Mouse (Mus musculus): ENCODE data around the gene Neurod1. TPM values are rescaled to one million over a fixed set of nuclear protein-coding genes. Genes with fewer than 3 reads are reported as not detected.
A peak's percentile ranks its signal among the peaks of the same experiment; 100 is the strongest.

Gene Neurod1
- polyA plus RNA-seq, 1 experiment from 2014 or later: 29.7 TPM

DNA sequence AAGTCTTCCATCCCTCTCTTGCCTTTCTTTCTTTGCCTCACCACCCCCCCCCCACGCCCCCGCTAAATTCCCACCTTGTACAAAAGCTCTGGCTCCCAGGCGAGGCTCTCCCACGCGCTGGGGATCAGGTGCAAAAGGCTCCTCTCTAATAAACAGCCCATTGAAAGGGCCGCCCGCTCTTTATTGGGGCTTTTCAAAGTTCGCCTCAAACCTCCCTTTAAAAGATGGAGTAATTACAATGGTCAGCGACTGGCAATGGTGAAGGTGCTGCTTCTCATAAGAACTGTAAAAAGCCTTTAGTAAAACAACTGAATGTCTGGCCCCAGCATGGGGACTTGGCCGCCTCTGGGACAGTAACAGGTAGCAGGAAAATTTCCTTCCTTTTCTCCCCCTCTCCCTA, 905 bp downstream of the Neurod1 start:
- no peaks in the 10 kb centered on the region for H3K9me3 ChIP-seq
- no peak for ATAC-seq (ENCODE audit: low read depth)
- H3K4me3 ChIP-seq: peak overlapping the region; percentile 47
- under 1% methylated on average over 10 of the region's 10 CpGs for WGBS
- H3K4me1 ChIP-seq (replicated peaks): peaks cover 69% of the 10 kb centered on the region
- peak overlapping the region; percentile 80 for H3K27ac ChIP-seq (replicated peaks)
- peaks cover 76% of the 10 kb centered on the region for H3K27me3 ChIP-seq
- H3K36me3 ChIP-seq: no peaks in the 10 kb centered on the region
- peak overlapping the region; percentile 70 for H3K9ac ChIP-seq
- peak overlapping the region; percentile 72 for H3K4me2 ChIP-seq

DNA sequence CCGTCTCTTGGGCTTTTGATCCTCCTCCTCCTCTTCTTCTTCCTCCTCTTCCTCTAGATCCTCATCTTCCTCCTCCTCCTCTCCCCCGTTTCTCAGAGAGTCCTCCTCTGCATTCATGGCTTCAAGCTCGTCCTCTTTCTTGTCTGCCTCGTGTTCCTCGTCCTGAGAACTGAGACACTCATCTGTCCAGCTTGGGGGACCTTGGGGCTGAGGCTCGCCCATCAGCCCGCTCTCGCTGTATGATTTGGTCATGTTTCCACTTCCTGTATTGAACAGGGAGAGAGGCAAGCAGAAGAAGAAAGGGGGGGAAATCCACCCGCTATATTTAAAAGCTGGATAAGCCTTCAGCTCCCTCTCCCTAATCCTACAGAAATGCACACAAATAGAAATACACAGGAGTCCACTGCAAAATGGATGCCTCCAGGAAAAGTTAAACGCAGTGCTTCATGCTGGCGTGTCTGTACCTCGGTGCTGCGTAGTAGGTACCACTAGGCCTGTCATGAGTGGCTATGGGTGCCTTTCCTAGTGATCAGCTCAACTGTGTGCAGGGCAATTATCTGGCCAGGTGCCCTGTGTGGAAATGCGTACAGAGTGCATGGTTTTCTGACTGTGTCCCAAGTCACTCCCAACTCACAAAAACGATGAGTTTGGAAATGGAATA, 1.6 kb downstream of the Neurod1 start:
- Histone ChIP-seq H3K36me3 (no peaks in the 10 kb centered on the region), H3K27ac (replicated peaks) (peak overlapping the region; percentile 80), H3K4me1 (replicated peaks) (peaks cover 62% of the 10 kb centered on the region), H3K9ac (peak overlapping the region; percentile 70), H3K27me3 (peaks cover 68% of the 10 kb centered on the region), H3K4me2 (peak overlapping the region; percentile 72), H3K9me3 (no peaks in the 10 kb centered on the region), H3K4me3 (peak overlapping the region; percentile 47)
- WGBS: 10% methylated on average over 15 of the region's 15 CpGs
- no peak for ATAC-seq (ENCODE audit: low read depth)

DNA sequence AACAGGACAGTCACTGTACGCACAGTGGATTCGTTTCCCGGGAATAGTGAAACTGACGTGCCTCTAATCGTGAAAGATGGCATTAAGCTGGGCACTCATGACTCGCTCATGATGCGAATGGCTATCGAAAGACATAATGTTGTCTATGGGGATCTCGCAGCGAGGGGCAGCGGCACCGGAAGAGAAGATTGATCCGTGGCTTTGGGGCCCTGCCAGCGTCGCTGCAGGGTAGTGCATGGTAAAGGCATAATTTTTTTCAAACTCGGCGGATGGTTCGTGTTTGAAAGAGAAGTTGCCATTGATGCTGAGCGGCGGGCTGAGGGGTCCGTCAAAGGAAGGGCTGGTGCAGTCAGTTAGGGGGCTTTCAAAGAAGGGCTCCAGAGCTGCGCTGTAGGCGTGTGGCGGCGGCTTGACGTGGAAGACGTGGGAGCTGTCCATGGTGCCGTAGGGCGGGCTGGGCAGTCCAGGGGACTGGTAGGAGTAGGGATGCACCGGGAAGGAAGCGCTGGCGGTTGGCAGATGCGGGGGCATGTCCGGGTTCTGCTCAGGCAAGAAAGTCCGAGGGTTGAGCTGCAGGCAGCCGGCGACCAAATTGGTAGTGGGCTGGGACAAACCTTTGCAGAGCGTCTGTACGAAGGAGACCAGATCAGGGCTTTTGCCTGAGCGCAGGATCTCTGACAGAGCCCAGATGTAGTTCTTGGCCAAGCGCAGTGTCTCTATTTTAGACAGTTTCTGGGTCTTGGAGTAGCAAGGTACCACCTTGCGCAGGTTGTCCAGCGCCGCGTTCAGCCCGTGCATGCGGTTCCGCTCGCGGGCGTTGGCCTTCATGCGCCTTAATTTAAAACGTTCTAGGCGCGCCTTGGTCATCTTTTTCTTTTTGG, 2.4 kb downstream of the Neurod1 start:
- Histone ChIP-seq H3K4me1 (replicated peaks) (peaks cover 54% of the 10 kb centered on the region), H3K4me3 (peak overlapping the region; percentile 47), H3K36me3 (no peaks in the 10 kb centered on the region), H3K9ac (peak overlapping the region; percentile 70), H3K4me2 (peak overlapping the region; percentile 72), H3K27me3 (peaks cover 61% of the 10 kb centered on the region), H3K9me3 (no peaks in the 10 kb centered on the region), H3K27ac (replicated peaks) (peak overlapping the region; percentile 80)
- peak; percentile 49; the same call in 1 of the 2 replicates for ATAC-seq (ENCODE audit: low read depth)
- WGBS: 1% methylated on average over 55 of the region's 55 CpGs

DNA sequence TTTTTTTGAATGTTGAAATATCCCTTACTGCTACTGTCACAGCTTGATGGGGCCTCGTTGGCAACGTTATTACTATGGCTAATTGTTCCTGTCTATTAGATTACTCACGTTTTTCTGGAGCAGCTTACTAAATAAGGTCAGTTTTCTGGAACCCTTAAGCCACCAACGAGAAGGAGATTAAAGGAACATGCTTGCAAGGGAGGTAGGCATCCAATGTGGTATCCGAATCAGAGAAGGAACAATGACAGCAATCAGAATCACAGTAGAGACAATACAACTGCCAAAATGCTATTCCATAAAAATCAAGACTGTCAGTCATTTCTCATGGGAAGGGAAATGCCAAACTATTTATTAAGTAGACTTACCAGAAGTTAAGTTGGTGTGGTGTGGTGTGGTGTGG, 5.1 kb downstream of the Neurod1 start:
- H3K36me3 ChIP-seq: no peaks in the 10 kb centered on the region

DNA sequence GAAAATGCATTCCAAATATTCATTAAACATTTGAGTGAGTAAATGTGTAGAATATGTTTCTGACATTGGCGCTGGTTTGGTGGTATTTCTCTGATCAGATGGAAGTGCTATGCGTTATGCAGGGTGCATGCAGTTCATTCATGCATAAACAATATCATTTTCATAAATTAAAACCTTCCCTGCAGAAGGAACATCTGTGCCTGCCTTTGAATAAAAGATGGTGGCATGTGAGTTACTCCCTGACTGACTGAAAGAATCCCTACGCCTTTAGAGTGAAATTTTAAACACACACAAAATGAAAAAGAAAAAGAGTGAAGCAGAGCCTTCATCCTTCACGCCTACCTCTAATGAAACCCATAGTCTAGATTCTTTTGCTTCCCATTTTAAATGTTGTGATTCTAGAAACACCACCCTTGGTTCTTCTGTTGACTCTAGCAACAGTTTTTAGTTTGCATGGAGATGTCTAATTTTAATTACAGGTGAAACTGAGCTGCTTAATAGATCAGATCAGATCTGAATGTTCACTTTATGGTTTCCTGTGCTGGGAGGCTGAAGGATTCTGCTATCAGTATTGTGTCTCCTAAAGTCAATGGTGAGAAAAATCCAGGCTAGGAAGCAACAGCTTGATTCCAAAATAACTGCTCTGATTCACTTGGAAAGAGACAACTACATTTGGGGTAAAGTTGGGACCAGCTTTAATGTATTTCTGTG, 5.7 kb downstream of the Neurod1 start:
- Histone ChIP-seq H3K27ac (replicated peaks) (no peak overlapping the region), H3K4me1 (replicated peaks) (peaks cover 22% of the 10 kb centered on the region), H3K9ac (no peak overlapping the region), H3K4me3 (no peak overlapping the region), H3K4me2 (no peak overlapping the region), H3K36me3 (no peaks in the 10 kb centered on the region), H3K9me3 (no peaks in the 10 kb centered on the region), H3K27me3 (peaks cover 33% of the 10 kb centered on the region)
- 46% methylated on average over 4 of the region's 4 CpGs for WGBS
- ATAC-seq (ENCODE audit: low read depth): no peak

More for the DNA sequence above, 5.1 kb downstream of the Neurod1 start:
- no peak for ATAC-seq (ENCODE audit: low read depth)
- peaks cover 28% of the 10 kb centered on the region for H3K4me1 ChIP-seq (replicated peaks)
- H3K4me3 ChIP-seq: no peak overlapping the region
- peaks cover 38% of the 10 kb centered on the region for H3K27me3 ChIP-seq
- H3K4me2 ChIP-seq: no peak overlapping the region
- no peak overlapping the region for H3K27ac ChIP-seq (replicated peaks)
- no peak overlapping the region for H3K9ac ChIP-seq
- WGBS: 47% methylated on average over 5 of the region's 5 CpGs
- H3K9me3 ChIP-seq: no peaks in the 10 kb centered on the region

DNA sequence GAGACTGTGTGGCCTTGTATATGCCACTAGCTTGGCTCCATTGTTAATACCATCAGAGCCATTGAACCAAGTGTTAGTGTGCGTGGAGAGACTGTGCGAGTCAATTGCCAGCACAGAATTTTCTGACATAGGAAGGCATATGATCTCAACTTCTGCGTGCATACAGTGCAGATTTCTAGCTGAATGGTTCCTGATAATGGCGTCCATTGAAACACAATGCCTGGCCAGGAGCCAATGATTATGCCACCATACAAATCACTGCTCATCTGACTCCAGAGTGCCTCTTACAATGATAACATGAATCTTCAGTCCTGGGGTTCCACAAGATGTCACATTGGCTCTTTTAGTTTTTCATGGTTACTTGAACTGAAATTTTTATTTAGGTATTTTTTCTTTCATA, 7.2 kb downstream of the Neurod1 start:
- H3K9me3 ChIP-seq: no peaks in the 10 kb centered on the region
- H3K27me3 ChIP-seq: peaks cover 18% of the 10 kb centered on the region
- no peaks in the 10 kb centered on the region for H3K36me3 ChIP-seq
- no peak overlapping the region for H3K4me2 ChIP-seq
- 44% methylated on average over 4 of the region's 4 CpGs for WGBS
- H3K4me3 ChIP-seq: no peak overlapping the region
- no peak overlapping the region for H3K27ac ChIP-seq (replicated peaks)
- peaks cover 8% of the 10 kb centered on the region; the same call in 1 of the 2 replicates for H3K4me1 ChIP-seq (replicated peaks)
- no peak overlapping the region for H3K9ac ChIP-seq
- no peak for ATAC-seq (ENCODE audit: low read depth)

DNA sequence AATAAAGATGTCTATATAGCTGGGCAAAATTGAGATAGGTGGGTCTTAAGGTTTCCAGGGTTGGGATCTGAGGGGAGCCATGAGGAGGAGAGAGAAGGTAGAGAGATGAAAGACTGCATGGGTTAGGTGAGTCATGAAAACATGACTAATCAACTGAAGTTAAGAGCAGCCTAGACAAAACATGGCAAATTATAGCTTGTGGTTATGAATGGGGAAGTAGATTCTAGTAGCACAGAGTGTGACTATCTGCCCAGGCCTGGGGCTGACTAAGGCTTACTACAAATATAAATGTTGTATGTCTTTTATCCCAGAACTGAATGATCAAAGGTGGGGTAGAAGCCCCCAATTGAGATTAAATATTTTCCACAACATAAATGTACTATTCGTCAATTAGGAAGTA, 9.4 kb downstream of the Neurod1 start:
- 78% methylated on average over 1 of the region's 1 CpGs for WGBS
- H3K4me3 ChIP-seq: no peak overlapping the region
- H3K27me3 ChIP-seq: peaks cover 8% of the 10 kb centered on the region
- H3K4me1 ChIP-seq (replicated peaks): no peaks in the 10 kb centered on the region
- H3K9me3 ChIP-seq: no peaks in the 10 kb centered on the region
- no peak overlapping the region for H3K9ac ChIP-seq
- ATAC-seq (ENCODE audit: low read depth): no peak
- H3K4me2 ChIP-seq: no peak overlapping the region
- no peaks in the 10 kb centered on the region for H3K36me3 ChIP-seq
- no peak overlapping the region for H3K27ac ChIP-seq (replicated peaks)

DNA sequence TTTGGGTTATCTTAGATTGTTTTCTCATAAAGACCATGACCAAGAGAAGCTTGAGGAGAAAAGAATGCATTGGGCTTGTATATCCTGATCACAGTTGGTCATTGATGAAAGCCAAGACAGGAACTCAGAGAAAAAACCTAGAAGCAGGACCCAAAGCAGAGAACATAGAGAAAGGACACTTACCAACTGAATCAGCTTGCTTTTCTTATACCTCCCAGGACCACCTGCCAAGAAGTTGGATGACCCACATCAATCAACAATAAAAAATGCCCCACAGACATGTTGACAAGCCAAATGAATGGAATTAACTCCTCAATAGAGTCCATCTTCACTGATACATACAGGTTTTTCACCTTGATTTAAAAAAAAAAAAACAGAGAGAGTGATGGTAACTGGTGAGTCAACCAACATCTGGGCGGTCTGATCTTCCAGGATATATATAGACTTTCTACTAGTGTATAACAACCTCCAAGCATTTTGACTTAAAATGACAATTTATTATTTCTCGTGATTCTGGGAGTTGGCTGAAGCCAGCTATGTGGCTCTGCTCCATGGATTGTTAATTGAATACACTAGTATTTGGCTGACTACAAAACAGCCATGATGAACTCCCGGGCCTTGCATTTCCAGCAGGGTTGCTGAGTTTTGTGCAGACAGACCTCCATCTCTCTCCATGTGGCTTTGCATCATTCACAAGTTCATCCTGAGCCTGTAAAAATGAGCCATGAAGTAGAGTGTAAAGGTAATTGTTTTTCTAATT, 12.5 kb downstream of the Neurod1 start:
- WGBS: 87% methylated on average over 3 of the region's 3 CpGs
- no peaks in the 10 kb centered on the region for H3K36me3 ChIP-seq
- no peaks in the 10 kb centered on the region for H3K9me3 ChIP-seq
- no peak overlapping the region for H3K9ac ChIP-seq
- H3K4me3 ChIP-seq: no peak overlapping the region
- H3K4me2 ChIP-seq: no peak overlapping the region
- no peaks in the 10 kb centered on the region for H3K4me1 ChIP-seq (replicated peaks)
- no peak for ATAC-seq (ENCODE audit: low read depth)
- no peak overlapping the region for H3K27ac ChIP-seq (replicated peaks)
- no peaks in the 10 kb centered on the region for H3K27me3 ChIP-seq

DNA sequence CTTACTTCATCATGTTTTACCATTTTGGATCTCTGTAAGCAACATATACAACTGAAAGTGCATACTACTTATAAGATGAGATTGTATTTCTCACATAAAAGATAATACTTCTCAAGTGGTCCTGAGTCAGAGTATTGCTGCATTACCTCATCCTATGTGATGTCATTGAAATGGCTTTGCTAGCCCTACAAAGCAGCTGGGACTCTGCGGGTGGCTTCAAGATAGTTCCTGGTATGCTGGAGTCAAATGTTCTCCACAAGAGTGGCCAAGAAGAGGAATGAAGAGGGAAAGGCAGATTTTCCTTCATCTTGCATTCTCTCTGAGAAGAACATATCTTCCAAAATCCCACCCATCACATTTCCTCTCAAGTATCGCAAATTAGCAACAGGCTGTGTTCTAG, 13.2 kb downstream of the Neurod1 start:
- Histone ChIP-seq H3K4me1 (replicated peaks) (no peaks in the 10 kb centered on the region), H3K27me3 (no peaks in the 10 kb centered on the region), H3K36me3 (no peaks in the 10 kb centered on the region), H3K4me2 (no peak overlapping the region), H3K27ac (replicated peaks) (no peak overlapping the region), H3K9me3 (no peaks in the 10 kb centered on the region), H3K4me3 (no peak overlapping the region), H3K9ac (no peak overlapping the region)
- ATAC-seq (ENCODE audit: low read depth): no peak
- WGBS: 90% methylated on average over 2 of the region's 2 CpGs

DNA sequence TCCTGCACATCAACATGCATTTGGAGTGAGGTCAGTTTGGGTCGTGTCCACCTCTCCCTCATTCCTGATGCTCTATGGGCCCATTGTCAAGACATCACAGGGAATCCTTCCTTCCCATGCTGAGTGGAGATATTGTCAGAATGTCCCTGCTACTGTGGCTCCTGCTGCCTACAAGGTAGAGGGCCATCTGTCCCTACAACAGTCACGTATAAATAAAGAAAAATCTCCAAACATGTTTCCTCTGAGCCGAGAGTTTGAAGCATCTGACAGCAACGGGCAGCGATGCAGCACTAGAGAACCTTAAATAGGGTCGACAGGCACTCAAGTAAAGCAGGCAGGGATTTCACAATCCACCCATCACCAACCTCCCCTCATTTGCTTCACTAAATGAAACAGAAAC, 13.6 kb downstream of the Neurod1 start:
- Histone ChIP-seq H3K27ac (replicated peaks) (no peak overlapping the region), H3K4me1 (replicated peaks) (no peaks in the 10 kb centered on the region), H3K4me3 (no peak overlapping the region), H3K27me3 (no peaks in the 10 kb centered on the region), H3K36me3 (no peaks in the 10 kb centered on the region), H3K9me3 (no peaks in the 10 kb centered on the region), H3K4me2 (no peak overlapping the region), H3K9ac (no peak overlapping the region)
- ATAC-seq (ENCODE audit: low read depth): no peak
- 79% methylated on average over 6 of the region's 6 CpGs for WGBS

DNA sequence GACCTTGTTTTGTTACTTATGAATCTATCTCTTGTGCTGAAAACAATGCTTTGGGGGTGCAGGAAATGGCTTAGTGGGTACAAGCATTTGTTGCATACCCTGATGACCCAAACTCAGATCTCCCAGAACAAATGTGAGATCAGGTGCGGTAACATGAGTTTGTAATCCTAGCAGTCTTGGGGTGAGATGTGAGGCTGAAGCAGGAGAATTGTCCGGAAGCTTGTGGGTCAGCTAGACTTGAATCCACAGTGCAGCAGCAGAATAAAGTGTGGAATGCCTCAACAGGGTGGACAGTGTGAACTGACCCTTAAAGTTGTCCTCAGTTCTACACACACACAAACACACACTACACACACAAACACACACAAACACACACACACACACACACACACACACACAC, 14.3 kb downstream of the Neurod1 start:
- Histone ChIP-seq H3K9ac (no peak overlapping the region), H3K36me3 (no peaks in the 10 kb centered on the region), H3K27ac (replicated peaks) (no peak overlapping the region), H3K4me3 (no peak overlapping the region), H3K9me3 (no peaks in the 10 kb centered on the region), H3K4me2 (no peak overlapping the region), H3K4me1 (replicated peaks) (no peaks in the 10 kb centered on the region), H3K27me3 (no peaks in the 10 kb centered on the region)
- WGBS: 93% methylated on average over 2 of the region's 2 CpGs
- ATAC-seq (ENCODE audit: low read depth): no peak
